Mouse (Mus musculus) C2C12 (cell line): ENCODE measurements around the gene Fer.

ENCODE experiments used
- CTCF ChIP-seq: IDR thresholded peaks from one replicate; pipeline ENCODE4 v1.5.1; 2011; ENCODE audit not compliant: control insufficient read depth, insufficient read depth, insufficient read length
- FOSL1 ChIP-seq: IDR thresholded peaks from one replicate; pipeline ENCODE4 v1.8.0; 2011; ENCODE audit warnings: mild to moderate bottlenecking, low read length; ENCODE audit not compliant: poor library complexity, insufficient read depth, severe bottlenecking
- MAX ChIP-seq: IDR thresholded peaks from one replicate; pipeline ENCODE4 v1.6.1; 2011; ENCODE audit warnings: mild to moderate bottlenecking, control low read depth
- MYOD1 ChIP-seq: IDR thresholded peaks from one replicate; pipeline ENCODE4 v1.6.1; 2011; ENCODE audit warnings: low read depth; ENCODE audit not compliant: control insufficient read depth, insufficient read length
- MYOG ChIP-seq: IDR thresholded peaks from one replicate; pipeline ENCODE4 v1.6.1; 2011; ENCODE audit not compliant: control insufficient read depth, insufficient read length; ENCODE audit errors: extremely low read depth
- USF1 ChIP-seq: IDR thresholded peaks from one replicate; pipeline ENCODE4 v1.6.1; 2011; ENCODE audit warnings: low read depth, mild to moderate bottlenecking, control low read depth, moderate library complexity

DNA sequence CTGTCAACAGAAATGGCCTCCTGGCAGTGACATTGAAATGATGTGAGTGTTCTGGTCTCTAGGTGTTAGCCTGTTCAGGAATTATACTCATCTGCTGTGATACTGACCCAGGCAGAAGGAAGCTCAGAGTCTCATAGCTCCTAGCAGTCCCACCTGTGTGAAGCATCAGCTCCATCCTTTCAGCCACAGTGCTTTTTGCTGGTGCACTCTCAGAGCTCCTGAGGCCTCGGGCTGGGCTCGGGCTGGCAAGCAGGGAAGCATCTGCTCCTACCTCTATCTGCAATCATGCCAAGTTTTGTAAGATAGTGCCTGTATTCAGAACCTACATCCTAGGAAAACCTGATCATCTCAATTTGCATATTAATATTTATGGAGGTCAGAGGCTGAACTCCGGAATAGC is 183.7 kb downstream of the Fer start:
- no peak for TF ChIP-seq MAX
- no peak for TF ChIP-seq USF1
- no peak for TF ChIP-seq CTCF
- TF ChIP-seq MYOG, result no peak
- TF ChIP-seq FOSL1, result no peak
- TF ChIP-seq MYOD1, result no peak
